Mouse (Mus musculus) urinary bladder, adult 2 months (tissue): ENCODE results near the gene Ptpn5. TPM values are rescaled to one million over a fixed set of nuclear protein-coding genes. Genes with fewer than 3 reads are reported as not detected.
A peak's percentile ranks its signal among the peaks of the same experiment; 100 is the strongest.

Experiments
- DNase-seq: peaks from one replicate; pipeline ENCODE4 v3.0.0; 2022; ENCODE audit warnings: low spot score
- polyA plus RNA-seq: library from polyadenylated mRNA; depleted of rRNA; stranded (reverse); fragments of >200 nt; gene quantifications from 2 replicates; pipeline ENCODE4 v1.2.3, GENCODE M21; 2012; rRNA removed

Ptpn5 gene
- polyA plus RNA-seq, 1 experiment, result 0.08 TPM

- DNase-seq, result no peak
These were observed 77.2 kb downstream of the Ptpn5 start for GRCm38 (mm10) chr7:47056273-47056672.

DNA sequence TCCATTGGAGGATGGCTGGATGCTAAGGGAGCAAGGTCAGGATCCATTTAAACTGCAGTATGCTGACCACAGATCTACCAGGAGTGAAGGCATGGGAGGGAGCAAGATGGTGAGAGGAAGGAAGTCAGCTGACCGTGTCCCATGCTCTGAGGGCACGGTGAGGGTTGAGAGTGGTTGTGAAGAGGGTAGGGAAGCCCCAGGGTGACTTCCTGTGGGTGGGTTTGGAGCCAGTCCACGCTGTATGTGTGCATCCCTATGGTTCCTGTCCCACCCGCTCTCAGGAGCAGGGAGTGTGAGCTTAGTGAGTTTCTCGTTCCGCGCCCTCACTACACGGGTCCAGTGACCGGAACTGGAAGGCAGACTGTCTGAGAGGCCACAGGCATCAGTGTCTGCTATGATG, 77.7 kb downstream of the Ptpn5 start:
- no peak for DNase-seq

- no peak for DNase-seq
These were observed 78.8 kb downstream of the Ptpn5 start for GRCm38 (mm10) chr7:47054666-47055065.

GRCm38 (mm10) chr7:47053287-47053686, 80.2 kb downstream of the Ptpn5 start:
- DNase-seq, result no peak

DNA sequence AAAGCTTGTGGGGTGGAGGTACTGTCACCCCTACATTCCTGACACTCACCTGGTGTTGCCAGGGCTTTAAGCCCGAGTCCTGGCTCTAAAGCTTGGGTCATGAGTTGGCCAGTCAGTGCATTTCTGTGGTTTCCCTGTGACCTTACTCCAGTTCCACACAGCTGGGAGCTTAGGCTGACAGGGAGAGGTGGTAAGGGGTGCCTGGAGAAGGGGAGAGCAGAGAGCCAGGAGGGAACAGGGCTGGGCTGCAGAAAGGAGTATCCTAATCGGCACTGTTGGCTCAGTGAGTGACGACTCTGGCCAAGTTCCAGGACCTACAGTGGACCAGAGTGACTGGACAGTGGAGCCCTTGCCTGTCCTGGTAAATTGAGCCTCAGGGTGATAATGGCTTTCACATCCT, 81.2 kb downstream of the Ptpn5 start:
- no peak for DNase-seq

DNA sequence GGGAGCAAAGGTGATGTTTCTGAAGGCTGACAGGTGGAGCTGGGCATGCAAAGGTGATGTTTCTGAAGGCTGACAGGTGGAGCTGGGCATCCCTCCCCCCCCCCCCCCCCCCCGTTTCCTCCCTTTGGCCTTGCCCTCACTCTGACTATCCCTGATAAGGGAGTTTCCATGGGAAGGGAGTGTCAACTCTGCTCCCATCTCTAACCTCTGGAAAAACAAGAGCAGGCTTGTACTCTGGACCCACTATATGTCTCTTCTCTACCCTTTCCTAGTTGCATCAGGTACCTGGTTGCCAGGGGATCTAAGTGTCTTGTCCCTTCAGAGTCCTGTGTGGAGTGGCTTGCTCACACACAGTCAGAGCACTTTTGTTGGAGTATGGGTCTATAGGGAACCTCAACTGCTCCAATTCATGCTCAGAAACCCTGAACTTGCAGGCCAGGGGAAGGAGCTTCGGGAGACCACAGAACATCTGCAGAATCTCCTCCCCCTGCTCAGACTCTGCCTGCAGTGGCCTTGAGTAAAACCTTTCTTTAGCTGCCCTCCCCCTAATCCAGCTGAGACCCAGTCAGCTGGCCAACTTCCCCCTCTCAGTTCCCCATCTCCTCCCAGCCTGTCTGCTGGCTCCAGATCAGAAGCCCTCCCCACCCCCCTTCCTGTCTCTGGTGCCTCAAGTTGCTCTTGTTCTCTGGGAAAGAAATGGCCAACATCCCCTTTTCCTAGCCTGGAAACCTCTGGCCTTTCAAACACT, 81.9 kb downstream of the Ptpn5 start:
- no peak for DNase-seq

DNA sequence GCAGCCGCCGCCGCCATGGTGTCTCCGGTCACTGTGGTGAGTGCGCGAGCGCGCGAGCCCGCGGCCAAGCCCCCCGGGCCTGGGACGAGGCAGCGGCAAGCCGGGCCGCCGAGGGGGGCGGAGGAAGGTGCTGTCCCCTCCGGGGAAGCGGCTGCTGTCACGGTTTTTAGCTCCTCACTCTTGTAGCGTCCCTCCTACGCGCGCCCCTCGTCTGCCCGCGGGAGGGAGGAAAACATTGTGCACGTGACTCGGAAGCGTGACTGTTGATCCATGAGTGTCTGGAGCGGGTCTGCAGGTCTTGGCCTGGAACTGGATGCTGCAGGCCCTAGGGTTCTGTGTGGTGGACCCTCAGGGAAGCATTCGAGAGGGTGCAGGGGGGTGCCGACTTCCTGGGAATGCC, 82.7 kb downstream of the Ptpn5 start:
- DNase-seq, result no peak

DNA sequence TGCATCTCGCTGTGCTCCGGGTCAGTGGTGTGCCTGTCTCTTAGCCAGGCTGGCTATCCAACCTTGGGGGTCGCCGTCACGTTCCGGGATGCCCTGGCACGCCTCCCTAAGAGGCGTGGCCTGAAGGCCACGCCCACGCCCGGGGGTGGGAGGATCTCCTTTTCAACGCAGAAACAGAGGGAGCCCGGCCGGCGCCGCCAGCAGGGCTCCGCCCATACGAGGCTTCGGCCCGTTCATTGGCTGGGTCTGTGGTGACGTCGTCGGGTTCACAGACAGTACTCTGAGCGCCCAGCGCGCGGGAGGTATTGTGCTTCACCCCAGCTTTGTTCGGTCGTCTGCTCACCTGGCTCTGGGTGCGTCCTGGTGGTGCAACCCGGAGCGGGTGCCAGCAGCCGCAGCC, 83.1 kb downstream of the Ptpn5 start, which contains the start of gene Tmem86a:
Tmem86a (plus strand) TSS at position 236 of the 400 bp plus-strand sequence.
- peak; percentile 80 for DNase-seq

DNA sequence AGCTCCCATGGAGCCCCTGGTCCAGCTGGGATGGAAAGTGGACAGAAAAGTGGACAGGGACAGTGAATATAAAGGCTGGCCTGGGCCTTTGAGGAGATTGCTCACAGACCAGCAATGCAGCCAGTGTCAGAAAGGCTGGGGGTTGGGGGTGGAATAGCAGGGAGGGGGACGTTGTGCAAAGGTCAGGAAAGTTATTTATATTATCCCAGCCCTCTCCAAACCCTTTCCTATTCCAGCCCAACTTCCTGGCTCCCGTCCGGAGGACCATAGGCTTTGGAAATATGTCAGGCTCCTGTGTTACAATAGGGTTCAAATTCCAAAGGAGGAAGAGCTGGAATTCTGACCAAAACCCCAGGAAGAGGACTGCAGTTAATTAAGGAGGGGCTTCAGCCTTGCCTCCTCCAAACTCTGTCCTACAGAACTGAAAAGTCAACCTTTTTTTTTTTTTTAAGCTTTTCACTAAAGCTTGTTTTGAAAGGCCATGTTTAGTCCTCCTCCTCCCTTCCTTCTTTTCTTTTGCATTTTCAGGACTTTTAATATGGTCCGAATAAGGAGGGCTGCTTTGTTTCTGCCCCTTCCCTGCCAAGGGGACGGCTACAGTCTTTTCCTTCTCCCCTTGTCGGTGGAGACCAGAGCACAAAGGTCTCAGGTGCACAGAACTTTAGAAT, 90.5 kb downstream of the Ptpn5 start:
- no peak for DNase-seq

DNA sequence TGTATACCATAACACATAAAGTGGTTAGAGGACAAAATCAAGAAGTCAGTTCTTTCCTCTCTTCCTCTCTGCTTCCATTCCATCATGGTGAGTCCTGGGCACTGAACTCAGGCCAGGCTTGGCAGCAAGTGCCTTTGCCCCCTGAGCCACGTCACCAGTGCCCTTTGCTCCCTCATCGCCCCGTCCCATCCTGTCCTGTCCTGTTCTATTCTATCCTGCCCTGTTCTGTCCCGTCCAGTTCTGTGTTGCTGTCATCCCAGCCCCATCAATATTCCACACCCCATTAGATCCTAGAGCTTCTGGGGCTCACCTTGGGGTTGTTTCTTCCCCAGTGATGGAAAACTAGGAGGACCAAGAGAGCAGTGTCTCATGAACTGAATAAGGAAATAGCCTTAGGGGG, 91.4 kb downstream of the Ptpn5 start:
- DNase-seq, result no peak

GRCm38 (mm10) chr7:47041706-47042105, 91.8 kb downstream of the Ptpn5 start:
- no peak for DNase-seq

DNA sequence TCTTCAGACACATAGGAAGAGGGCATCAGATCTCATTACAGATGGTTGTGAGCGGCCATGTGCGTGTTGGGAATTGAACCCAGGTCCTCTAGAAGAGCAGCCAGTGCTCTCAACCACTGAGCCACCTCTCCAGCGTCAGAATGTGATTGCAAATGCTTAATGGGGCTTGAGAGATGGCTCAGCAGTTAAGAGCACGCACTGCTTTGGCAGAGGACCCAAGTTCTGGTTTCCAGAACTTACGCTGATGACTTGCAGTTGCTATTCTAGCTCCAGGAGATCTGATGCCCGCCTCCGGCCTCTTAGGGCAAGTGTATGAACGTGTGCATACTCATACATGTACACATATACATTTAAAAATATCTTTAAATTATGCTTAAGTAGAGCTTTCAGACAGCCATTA, 98.1 kb downstream of the Ptpn5 start:
- no peak for DNase-seq

GRCm38 (mm10) chr7:47034785-47035384, 98.6 kb downstream of the Ptpn5 start:
- DNase-seq, result no peak

DNA sequence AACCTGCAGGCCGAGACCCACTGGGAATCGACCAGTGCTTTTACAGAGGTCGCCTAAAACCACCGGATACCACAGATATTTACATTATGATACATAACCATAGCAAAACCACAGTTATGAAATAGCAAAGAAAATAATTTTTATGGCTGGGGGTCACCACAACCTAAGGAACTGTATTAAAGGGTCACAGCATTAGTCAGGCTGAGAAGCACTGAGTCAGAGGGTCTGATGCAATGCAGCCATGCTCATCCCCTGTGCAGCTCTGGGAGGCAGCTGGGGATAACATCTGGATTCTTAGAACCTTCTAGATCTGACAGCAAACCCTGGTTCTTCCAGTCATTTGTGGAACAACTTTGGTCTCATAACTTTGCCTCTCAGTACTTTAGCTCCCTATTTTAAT, 102.1 kb downstream of the Ptpn5 start:
- no peak for DNase-seq

- no peak for DNase-seq
These were observed 102.8 kb downstream of the Ptpn5 start for GRCm38 (mm10) chr7:47030517-47031193.

Other genes starting within 250 kb of the Ptpn5 start
- gene Tsg101, start 213.7 kb downstream of the Ptpn5 start, polyA plus RNA-seq, result 43.6 and 44.5 TPM in 2 replicates
- 11.7 and 12.0 TPM in 2 replicates for gene Uevld, start 175.2 kb downstream of the Ptpn5 start, polyA plus RNA-seq
- gene Gm9999, start 150.1 kb downstream of the Ptpn5 start, polyA plus RNA-seq, result not detected in 2 replicates
- 11.5 and 11.7 TPM in 2 replicates for gene Spty2d1, start 125.3 kb downstream of the Ptpn5 start, polyA plus RNA-seq
- 15.5 and 23.6 TPM in 2 replicates for gene Tmem86a, start 83.1 kb downstream of the Ptpn5 start, polyA plus RNA-seq
- gene Mrgpra6, start 71.2 kb upstream of the Ptpn5 start, polyA plus RNA-seq, result not detected in 2 replicates
- not detected in 2 replicates for gene Mrgpra9, start 119.2 kb upstream of the Ptpn5 start, polyA plus RNA-seq
- not detected in 2 replicates for gene Mrgpra1, start 220.6 kb upstream of the Ptpn5 start, polyA plus RNA-seq